ENCODE assay signal across 25 mouse cellular contexts in the genomic region with DNA sequence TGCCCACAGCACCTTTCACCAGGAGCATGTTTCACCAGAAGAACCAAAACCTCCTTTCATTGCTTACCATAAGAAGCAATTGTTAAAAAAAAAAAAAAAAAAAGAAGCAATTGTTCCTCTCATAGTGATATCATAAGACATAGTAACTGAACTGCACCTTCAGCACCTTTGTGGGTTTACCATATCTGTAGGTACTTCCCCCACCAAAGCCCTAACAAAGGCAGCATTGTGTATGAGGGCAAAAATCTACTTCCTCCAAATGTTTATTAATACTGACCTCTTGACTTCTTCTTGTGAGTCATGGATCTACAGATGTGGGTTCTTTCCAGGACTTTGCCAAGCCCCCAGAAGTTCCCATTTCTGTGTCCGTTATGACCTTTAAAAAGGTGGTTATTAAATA.
DNase-seq lines count a peak whose midpoint lies in the region; ATAC-seq and TF ChIP-seq lines count a peak whose summit lies in the region.
"Had no signal": no experiment of that assay in that cellular context is flagged by ENCODE, and none has a peak within 500 bp of the region (broad histone marks: within the 10 kb centered on the region; RNA-seq: fewer than 3 reads in every experiment).

No protein-coding gene starts in this region.

- DNase-seq in 3T3-L1 (ENCODE audit: low read depth, low spot score) (peak; percentile 7), CH12.LX (ENCODE audit: extremely low read depth) (peak; percentile 62)
- DNase-seq in cerebellum, adult 9-11 months: no peak
- DNase-seq in left cerebral cortex, postnatal 25 days (ENCODE audit: low spot score in 2 of 2): no peak
- DNase-seq: adrenal gland, adult 8-10 months; adrenal gland, postnatal 25 days; cerebellum, adult 18-20 months; cerebellum, adult 9-10 months; cerebellum, postnatal 25 days; forebrain, postnatal 0 days; gastrocnemius, adult 2 months; gastrocnemius, postnatal 14 days; heart, adult 18-20 months; heart, postnatal 14 days; heart, postnatal 4 days had no signal

- intact Hi-C loops in left cerebral cortex, postnatal 25 days (cut with DNase I): no loop called here

- no peaks in the 10 kb centered on the region for H3K27me3 ChIP-seq in CH12.LX (replicated peaks)
- no peaks in the 10 kb centered on the region for H3K27me3 ChIP-seq in stomach, embryonic 15.5 days (replicated peaks)
- H3K27me3 ChIP-seq: embryonic facial prominence, embryonic 12.5 days; embryonic facial prominence, embryonic 15.5 days; heart, embryonic 13.5 days had no signal

- H3K4me2 ChIP-seq in CH12.LX (ENCODE audit: insufficient read depth, low read depth, poor library complexity, severe bottlenecking): peak overlapping the region; percentile 29; the same call in 1 of the 2 replicates
- H3K4me2 ChIP-seq in stomach, embryonic 15.5 days: no peak overlapping the region
- H3K4me2 ChIP-seq: embryonic facial prominence, embryonic 12.5 days; embryonic facial prominence, embryonic 15.5 days; heart, embryonic 13.5 days; hindbrain, embryonic 14.5 days had no signal

- in situ Hi-C loops in CH12.LX (cut with MboI; ENCODE audit: low pct_ligation_motif_present, low pct_unique_long_range_greater_than_20kb, low sequenced_read_pairs): no loop called here

- no peak overlapping the region for H3K4me3 ChIP-seq in CH12.LX (replicated peaks in 1 of 3; ENCODE audit: low read depth in 2 of 3, low read length in 2 of 3, poor library complexity in 1 of 3)
- H3K4me3 ChIP-seq in stomach, embryonic 15.5 days (replicated peaks): no peak overlapping the region
- H3K4me3 ChIP-seq: embryonic facial prominence, embryonic 12.5 days; embryonic facial prominence, embryonic 15.5 days; gastrocnemius, adult 2 months; heart, embryonic 10.5 days; heart, embryonic 13.5 days had no signal

- no peak overlapping the region for H3K9ac ChIP-seq in CH12.LX (ENCODE audit: insufficient read depth, low read depth)
- no peak overlapping the region for H3K9ac ChIP-seq in stomach, embryonic 15.5 days
- H3K9ac ChIP-seq: embryonic facial prominence, embryonic 12.5 days; embryonic facial prominence, embryonic 15.5 days; forebrain, postnatal 0 days; heart, embryonic 13.5 days; hindbrain, embryonic 14.5 days had no signal

- 78% methylated on average over 1 of the region's 1 CpGs for WGBS in stomach, embryonic 15.5 days

- TF ChIP-seq CTCF in CH12.LX (conservative IDR thresholded peaks at IDR 0.05 in 1 of 2, IDR thresholded peaks at IDR 0.05 in 1 of 2; ENCODE audit: low read depth in 2 of 2, low read length in 2 of 2): no peak

- no peak for TF ChIP-seq EP300 in CH12.LX (IDR thresholded peaks at IDR 0.05; ENCODE audit: low read length)

- no peaks in the 10 kb centered on the region for H3K36me3 ChIP-seq in CH12.LX (replicated peaks in 1 of 2; ENCODE audit: control insufficient read depth in 1 of 2, insufficient read depth in 1 of 2, low read length in 1 of 2)
- no peaks in the 10 kb centered on the region for H3K36me3 ChIP-seq in stomach, embryonic 15.5 days
- H3K36me3 ChIP-seq: embryonic facial prominence, embryonic 12.5 days; embryonic facial prominence, embryonic 15.5 days; heart, embryonic 10.5 days; heart, embryonic 13.5 days had no signal

- peaks cover 3 to 30% of the 10 kb centered on the region in 2 experiments; a peak in 3 of 4 replicates for H3K4me1 ChIP-seq in CH12.LX (ENCODE audit: control insufficient read depth in 1 of 2, insufficient read depth in 2 of 2)
- no peaks in the 10 kb centered on the region for H3K4me1 ChIP-seq in stomach, embryonic 15.5 days
- H3K4me1 ChIP-seq: embryonic facial prominence, embryonic 12.5 days; embryonic facial prominence, embryonic 15.5 days; heart, embryonic 10.5 days; heart, embryonic 13.5 days had no signal

- ATAC-seq in stomach, embryonic 15.5 days (ENCODE audit: insufficient read depth, low FRiP score, low read depth): peak; percentile 70
- ATAC-seq in CD4-positive, CD25-positive, alpha-beta regulatory T cell, adult 4 months: no peak
- ATAC-seq: forebrain, embryonic 14.5 days; forebrain, postnatal 0 days; hindbrain, postnatal 0 days; inflammation-experienced regulatory T-cells, adult 6 months had no signal

- no peak overlapping the region for H3K27ac ChIP-seq in CH12.LX (ENCODE audit: insufficient read depth, low read depth)
- no peak overlapping the region for H3K27ac ChIP-seq in stomach, embryonic 15.5 days
- H3K27ac ChIP-seq: embryonic facial prominence, embryonic 12.5 days; embryonic facial prominence, embryonic 15.5 days; gastrocnemius, adult 2 months; heart, embryonic 10.5 days; heart, embryonic 13.5 days; hindbrain, embryonic 14.5 days; hindbrain, postnatal 0 days had no signal

- dilution Hi-C loops in CH12.LX (cut with MboI; ENCODE audit: extremely low pct_ligation_motif_present, extremely low pct_unique_long_range_greater_than_20kb, low sequenced_read_pairs): no loop called here

- TF ChIP-seq POLR2A in CH12.LX (IDR thresholded peaks at IDR 0.05; ENCODE audit: low read depth, low read length): no peak

- TF ChIP-seq RAD21 in CH12.LX (IDR thresholded peaks at IDR 0.05; ENCODE audit: low read depth, low read length): no peak

- H3K9me3 ChIP-seq in CH12.LX (replicated peaks; ENCODE audit: low read length): no peaks in the 10 kb centered on the region
- H3K9me3 ChIP-seq in stomach, embryonic 15.5 days: no peaks in the 10 kb centered on the region
- H3K9me3 ChIP-seq: embryonic facial prominence, embryonic 12.5 days; embryonic facial prominence, embryonic 15.5 days; heart, embryonic 10.5 days; heart, embryonic 13.5 days had no signal

- no peaks in the 10 kb centered on the region for H3K79me2 ChIP-seq in CH12.LX (replicated peaks; ENCODE audit: control insufficient read depth, extremely low read depth, insufficient read depth, poor library complexity, severe bottlenecking)

TF ChIP-seq in CH12.LX, 34 proteins besides CTCF, POLR2A, EP300 and RAD21:
- no peak for TF ChIP-seq SIN3A (IDR thresholded peaks at IDR 0.05; ENCODE audit: low read length)
- TF ChIP-seq ZNF384 (IDR thresholded peaks at IDR 0.05; ENCODE audit: low read depth, low read length): peak; percentile 68
- TF ChIP-seq ZMIZ1 (IDR thresholded peaks at IDR 0.05; ENCODE audit: low read depth, low read length): no peak
TF ChIP-seq in CH12.LX: peak in this region for 1.

Comparison
In these comparisons a context has a peak if more than half of its experiments do, and no peak if none do; other contexts are left out.
1. DNase-seq: peak in 3T3-L1 (single experiment) and CH12.LX (single experiment); none in cerebellum, adult 9-11 months (single experiment) and left cerebral cortex, postnatal 25 days (0 of 2).